Mouse (Mus musculus) liver, adult (tissue): ENCODE measurements around the gene Cebpb.

Source experiments
- GATA4 ChIP-seq: IDR thresholded peaks from 2 replicates; pipeline ENCODE4 v1.6.1; 2014; ENCODE audit warnings: mild to moderate bottlenecking, low read length; ENCODE audit not compliant: insufficient replicate concordance

Gene Cebpb

DNA sequence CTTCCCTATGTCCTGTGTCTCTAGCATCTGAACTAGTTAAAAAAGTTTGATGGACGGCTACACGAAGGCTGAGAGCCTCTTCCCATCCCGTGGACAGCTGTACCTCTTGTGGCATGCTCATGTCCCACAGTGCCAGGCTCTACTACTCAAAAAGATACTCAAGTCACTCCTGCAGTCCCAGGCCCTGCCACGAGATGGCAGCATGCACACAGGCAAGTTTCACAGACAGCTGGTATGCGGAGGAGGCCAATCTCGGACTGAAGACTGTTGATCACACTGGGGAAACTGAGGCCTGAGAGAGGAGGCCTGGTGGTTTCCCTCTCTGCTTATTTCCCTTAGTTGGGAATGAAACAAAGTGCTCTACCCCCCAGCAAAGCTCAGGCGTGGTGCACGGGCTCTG lies 3.6 kb upstream of the Cebpb start:
- no peak for TF ChIP-seq GATA4

DNA sequence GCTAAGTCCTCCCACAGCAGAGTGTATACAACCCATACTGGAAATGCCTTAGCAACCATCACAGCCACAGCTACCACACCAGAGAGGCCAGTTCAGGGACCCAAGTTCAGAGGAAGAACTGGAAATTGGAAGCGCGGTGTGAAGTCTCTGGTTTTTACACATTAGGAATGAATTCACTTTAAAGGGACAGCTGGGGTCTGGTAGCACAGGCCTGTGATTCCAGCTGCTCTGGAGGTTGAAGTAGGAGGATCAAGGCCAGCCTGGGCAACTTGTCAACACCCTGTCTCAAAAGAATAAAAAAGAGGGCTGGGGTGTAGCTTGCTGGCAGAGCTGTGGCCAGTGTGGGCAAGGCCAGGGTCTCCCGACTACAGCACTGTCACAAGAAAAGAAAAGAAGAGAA lies 2.9 kb upstream of the Cebpb start:
- TF ChIP-seq GATA4: no peak

DNA sequence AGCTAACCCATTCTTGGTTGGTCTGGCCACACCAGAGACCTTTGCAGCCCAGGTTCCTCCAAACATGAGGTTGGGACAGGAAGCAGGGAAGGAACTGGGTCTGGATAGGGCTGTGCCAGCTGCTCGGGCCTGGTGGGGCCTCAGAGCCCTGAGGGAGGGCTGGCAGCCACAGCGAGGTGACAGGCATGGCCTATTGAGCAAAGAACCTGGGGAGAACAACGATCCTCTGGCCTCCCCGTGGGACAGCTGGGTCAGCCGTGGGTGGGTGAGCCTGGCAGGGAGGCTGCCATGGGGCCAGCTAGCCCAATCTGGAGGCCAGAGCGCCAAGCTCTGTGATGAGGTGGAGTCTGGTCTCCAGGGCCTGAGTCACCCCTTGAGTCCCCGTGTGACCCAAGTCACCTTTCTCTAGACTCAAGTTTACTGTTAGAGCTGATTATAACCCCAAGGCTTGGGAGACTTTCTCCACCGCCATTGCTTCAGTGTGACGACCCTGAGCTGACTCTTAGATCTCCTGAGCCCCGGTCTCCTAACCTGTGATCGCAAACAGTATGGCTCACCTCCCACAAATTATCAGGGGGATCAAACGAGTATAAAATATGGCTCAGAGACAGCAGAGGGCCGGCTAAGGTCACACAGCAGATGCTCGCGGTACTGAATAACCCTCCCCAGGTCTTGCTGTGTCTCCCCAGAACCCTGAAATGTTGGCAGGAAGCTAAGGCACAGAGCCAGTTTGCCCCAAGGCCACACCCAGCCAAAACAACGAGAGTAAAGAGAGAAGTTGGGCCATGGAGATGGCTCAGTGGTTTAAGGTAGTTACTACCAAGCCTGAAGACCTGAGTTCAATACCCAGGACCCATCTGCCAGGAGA lies 2.1 kb upstream of the Cebpb start:
- no peak for TF ChIP-seq GATA4

GRCm38 (mm10) chr2:167687250-167687586 lies 1.5 kb upstream of the Cebpb start:
- TF ChIP-seq GATA4: no peak

GRCm38 (mm10) chr2:167687651-167688101 lies 1.0 kb upstream of the Cebpb start:
- peak; percentile 99 for TF ChIP-seq GATA4

GRCm38 (mm10) chr2:167688126-167688497 lies 603 bp upstream of the Cebpb start:
- TF ChIP-seq GATA4: no peak

DNA sequence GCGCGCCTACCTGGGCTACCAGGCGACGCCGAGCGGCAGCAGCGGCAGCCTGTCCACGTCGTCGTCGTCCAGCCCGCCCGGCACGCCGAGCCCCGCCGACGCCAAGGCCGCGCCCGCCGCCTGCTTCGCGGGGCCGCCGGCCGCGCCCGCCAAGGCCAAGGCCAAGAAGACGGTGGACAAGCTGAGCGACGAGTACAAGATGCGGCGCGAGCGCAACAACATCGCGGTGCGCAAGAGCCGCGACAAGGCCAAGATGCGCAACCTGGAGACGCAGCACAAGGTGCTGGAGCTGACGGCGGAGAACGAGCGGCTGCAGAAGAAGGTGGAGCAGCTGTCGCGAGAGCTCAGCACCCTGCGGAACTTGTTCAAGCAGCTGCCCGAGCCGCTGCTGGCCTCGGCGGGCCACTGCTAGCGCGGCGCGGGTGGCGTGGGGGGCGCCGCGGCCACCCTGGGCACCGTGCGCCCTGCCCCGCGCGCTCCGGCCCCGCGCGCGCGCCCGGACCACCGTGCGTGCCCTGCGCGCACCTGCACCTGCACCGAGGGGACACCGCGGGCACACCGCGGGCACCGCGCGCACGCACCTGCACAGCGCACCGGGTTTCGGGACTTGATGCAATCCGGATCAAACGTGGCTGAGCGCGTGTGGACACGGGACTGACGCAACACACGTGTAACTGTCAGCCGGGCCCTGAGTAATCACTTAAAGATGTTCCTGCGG lies 945 bp downstream of the Cebpb start, which contains the start of gene Tmem189:
Gene Tmem189 (minus strand): TSS at position 322 of the 718 bp plus-strand sequence.
- TF ChIP-seq GATA4: no peak

DNA sequence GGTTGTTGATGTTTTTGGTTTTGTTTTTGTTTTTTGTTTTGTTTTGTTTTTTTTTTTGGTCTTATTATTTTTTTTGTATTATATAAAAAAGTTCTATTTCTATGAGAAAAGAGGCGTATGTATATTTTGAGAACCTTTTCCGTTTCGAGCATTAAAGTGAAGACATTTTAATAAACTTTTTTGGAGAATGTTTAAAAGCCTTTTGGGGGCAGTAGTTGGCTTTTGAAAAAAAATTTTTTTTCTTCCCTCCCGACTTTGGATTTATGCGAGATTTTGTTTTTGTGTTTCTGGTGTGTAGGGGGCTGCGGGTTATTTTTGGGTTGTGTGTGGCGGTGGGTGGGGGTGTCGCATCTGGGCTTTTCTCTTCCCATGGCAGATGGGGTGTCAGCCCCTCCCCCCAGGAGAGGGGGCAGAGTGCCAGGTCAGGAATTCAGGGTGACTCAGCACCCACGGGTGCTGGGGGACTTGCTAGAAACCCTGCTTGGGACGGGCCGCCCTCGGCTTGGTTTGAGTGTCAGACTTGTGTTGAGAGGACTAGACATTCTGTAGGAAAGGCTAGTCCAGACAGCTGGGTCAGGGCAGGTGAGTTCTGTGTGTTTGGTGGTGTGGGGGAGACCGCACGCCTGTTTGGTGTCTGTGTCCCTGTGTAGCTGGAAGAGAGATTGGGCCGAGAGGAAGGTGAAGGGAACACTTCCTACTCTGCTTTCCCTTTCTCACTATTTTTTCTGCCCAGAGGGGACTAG lies 1.7 kb downstream of the Cebpb start:
- no peak for TF ChIP-seq GATA4

DNA sequence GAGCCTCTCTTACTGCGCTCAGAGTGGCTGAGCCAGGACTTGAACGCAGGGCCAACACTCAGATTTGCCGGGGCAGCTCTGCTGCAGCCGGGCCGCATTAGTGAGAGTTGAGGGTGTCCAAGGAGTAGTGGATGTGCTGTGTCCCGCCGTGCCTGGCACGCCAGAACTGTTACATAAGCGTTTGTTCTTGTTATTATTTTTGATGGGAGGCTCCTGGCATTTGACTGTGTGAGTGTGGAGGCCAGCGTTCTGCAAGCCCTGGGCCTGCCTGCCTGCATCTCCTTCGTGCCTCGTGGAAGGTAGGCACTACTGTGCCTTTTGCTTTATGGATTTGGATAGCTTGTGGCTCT lies 2.2 kb downstream of the Cebpb start:
- TF ChIP-seq GATA4: no peak

DNA sequence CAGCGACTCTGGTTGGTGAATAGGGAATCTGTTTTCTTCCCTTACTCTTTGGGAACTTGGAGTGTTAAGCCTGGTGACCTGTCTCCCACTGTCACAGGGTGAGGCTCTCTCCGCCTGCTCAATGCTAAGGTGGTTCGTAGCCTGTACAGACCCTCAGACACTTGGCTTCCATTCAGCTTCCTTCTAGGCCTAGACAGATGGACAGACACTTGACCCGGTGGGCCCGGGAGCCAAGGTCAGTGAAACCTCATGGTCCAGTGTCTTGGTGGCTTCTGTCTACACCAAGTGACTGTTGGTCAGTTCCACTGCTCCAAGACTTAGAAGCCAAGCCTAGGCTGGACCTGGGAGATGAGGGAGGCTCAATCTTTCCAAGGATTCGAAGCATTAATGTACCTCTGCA lies 2.7 kb downstream of the Cebpb start:
- TF ChIP-seq GATA4: no peak

- peak; percentile 92; the same call in 1 of the 2 replicates for TF ChIP-seq GATA4
These were observed 3.4 kb downstream of the Cebpb start for GRCm38 (mm10) chr2:167691871-167692661.

- no peak for TF ChIP-seq GATA4
These were observed 4.1 kb downstream of the Cebpb start for GRCm38 (mm10) chr2:167692831-167693230.

DNA sequence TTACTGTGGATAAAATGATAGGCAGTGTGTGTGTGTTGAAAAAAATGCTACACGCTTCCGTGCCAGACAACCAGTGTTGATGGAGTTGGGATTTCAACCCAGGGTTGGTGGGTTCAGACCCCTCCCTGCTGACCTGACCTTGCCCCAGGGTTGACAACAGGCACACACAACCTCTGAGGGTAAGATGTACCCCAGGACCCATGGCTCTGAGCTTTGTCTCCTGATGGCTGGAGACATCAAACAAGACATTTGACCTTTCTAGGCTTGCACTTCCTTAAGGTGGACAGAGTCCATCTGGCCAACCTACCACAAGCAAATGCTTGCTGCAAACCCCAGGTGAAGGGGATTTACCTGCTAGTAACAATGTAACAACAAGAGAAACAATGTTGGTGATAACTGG lies 4.8 kb downstream of the Cebpb start:
- no peak for TF ChIP-seq GATA4

GRCm38 (mm10) chr2:167694244-167694643 lies 5.5 kb downstream of the Cebpb start:
- TF ChIP-seq GATA4: no peak

GRCm38 (mm10) chr2:167694963-167695362 lies 6.2 kb downstream of the Cebpb start:
- no peak for TF ChIP-seq GATA4
